Mouse (Mus musculus) bone marrow macrophage, adult 2 months (primary cell): ENCODE results near the gene Inpp5a. TPM values are rescaled to one million over a fixed set of nuclear protein-coding genes. Genes with fewer than 3 reads are reported as not detected.
A peak's percentile ranks its signal among the peaks of the same experiment; 100 is the strongest.

Experiments used
- H3K27ac ChIP-seq: 2 replicates; pipeline ENCODE4 v1.5.1; 2012; ENCODE audit warnings: low read depth, low read length; ENCODE audit not compliant: insufficient read depth
- H3K4me1 ChIP-seq: 2 replicates; pipeline ENCODE4 v1.6.1; 2012; ENCODE audit warnings: low read length; ENCODE audit not compliant: control insufficient read depth, insufficient read depth
- H3K4me3 ChIP-seq: 2 replicates; pipeline ENCODE4 v1.5.1; 2012; ENCODE audit warnings: mild to moderate bottlenecking, low read length, moderate library complexity; ENCODE audit not compliant: insufficient read depth
- CTCF ChIP-seq: IDR thresholded peaks from 2 replicates; pipeline ENCODE4 v1.5.1; 2012; ENCODE audit warnings: low read depth, mild to moderate bottlenecking, low read length, moderate library complexity
- POLR2A ChIP-seq: IDR thresholded peaks from 2 replicates; pipeline ENCODE4 v1.6.1; 2012; ENCODE audit warnings: mild to moderate bottlenecking, low read depth, low read length, borderline replicate concordance
- polyA plus RNA-seq: library from polyadenylated mRNA; stranded (reverse); fragments of >200 nt; gene quantifications from 2 replicates; pipeline ENCODE4 v1.2.4, GENCODE M21; 2012; ENCODE audit not compliant: missing spikeins, insufficient read depth, insufficient read length

Gene Inpp5a
- polyA plus RNA-seq, 1 experiment: 16.2 TPM

GRCm38 (mm10) chr7:139479626-139480025 is 90.7 kb downstream of the Inpp5a start:
- H3K4me3 ChIP-seq: no peak overlapping the region
- H3K4me1 ChIP-seq: peaks cover 12% of the 10 kb centered on the region
- no peak overlapping the region for H3K27ac ChIP-seq
- TF ChIP-seq CTCF (no peak), POLR2A (no peak)

- TF ChIP-seq POLR2A (no peak), CTCF (peak; percentile 41; the same call in 1 of the 2 replicates)
- H3K4me1 ChIP-seq: no peaks in the 10 kb centered on the region
- no peak overlapping the region for H3K4me3 ChIP-seq
- H3K27ac ChIP-seq: no peak overlapping the region
These were observed 95.5 kb downstream of the Inpp5a start for GRCm38 (mm10) chr7:139484206-139484955.

- no peak for TF ChIP-seq CTCF
- no peak for TF ChIP-seq POLR2A
- no peak overlapping the region for H3K27ac ChIP-seq
- H3K4me3 ChIP-seq: no peak overlapping the region
- peaks cover 3% of the 10 kb centered on the region; the same call in 1 of the 2 replicates for H3K4me1 ChIP-seq
These were observed 100.9 kb downstream of the Inpp5a start for GRCm38 (mm10) chr7:139489721-139490211.

GRCm38 (mm10) chr7:139492351-139492750 is 103.4 kb downstream of the Inpp5a start:
- peaks cover 3% of the 10 kb centered on the region; the same call in 1 of the 2 replicates for H3K4me1 ChIP-seq
- H3K27ac ChIP-seq: no peak overlapping the region
- TF ChIP-seq CTCF (no peak), POLR2A (no peak)
- no peak overlapping the region for H3K4me3 ChIP-seq

- Histone ChIP-seq H3K27ac (no peak overlapping the region), H3K4me1 (peaks cover 3% of the 10 kb centered on the region; the same call in 1 of the 2 replicates), H3K4me3 (no peak overlapping the region)
- no peak for TF ChIP-seq POLR2A
- no peak for TF ChIP-seq CTCF
These were observed 104.0 kb downstream of the Inpp5a start for GRCm38 (mm10) chr7:139492946-139493345.

- Histone ChIP-seq H3K4me3 (no peak overlapping the region), H3K27ac (no peak overlapping the region), H3K4me1 (peaks cover 3% of the 10 kb centered on the region; the same call in 1 of the 2 replicates)
- TF ChIP-seq POLR2A (no peak), CTCF (no peak)
These were observed 106.9 kb downstream of the Inpp5a start for GRCm38 (mm10) chr7:139495791-139496190.

- Histone ChIP-seq H3K4me1 (no peaks in the 10 kb centered on the region), H3K27ac (no peak overlapping the region), H3K4me3 (no peak overlapping the region)
- TF ChIP-seq CTCF (no peak), POLR2A (no peak)
These were observed 109.2 kb downstream of the Inpp5a start for GRCm38 (mm10) chr7:139498038-139498625.

- H3K4me1 ChIP-seq: peaks cover 10% of the 10 kb centered on the region
- H3K4me3 ChIP-seq: no peak overlapping the region
- H3K27ac ChIP-seq: no peak overlapping the region
- TF ChIP-seq POLR2A (no peak), CTCF (no peak)
These were observed 115.2 kb downstream of the Inpp5a start for GRCm38 (mm10) chr7:139504064-139504463.

GRCm38 (mm10) chr7:139506677-139507412 is 117.9 kb downstream of the Inpp5a start:
- no peak overlapping the region for H3K4me3 ChIP-seq
- TF ChIP-seq CTCF: no peak
- no peak for TF ChIP-seq POLR2A
- H3K27ac ChIP-seq: no peak overlapping the region
- peaks cover 10% of the 10 kb centered on the region for H3K4me1 ChIP-seq

- H3K4me3 ChIP-seq: no peak overlapping the region
- TF ChIP-seq CTCF (no peak), POLR2A (no peak)
- H3K27ac ChIP-seq: no peak overlapping the region
- peaks cover 10% of the 10 kb centered on the region for H3K4me1 ChIP-seq
These were observed 120.0 kb downstream of the Inpp5a start for GRCm38 (mm10) chr7:139508938-139509337.
